Mouse (Mus musculus) kidney, adult 2 months (tissue): ENCODE results near the gene Slc5a1. TPM values are rescaled to one million over a fixed set of nuclear protein-coding genes. Genes with fewer than 3 reads are reported as not detected.
A peak's percentile ranks its signal among the peaks of the same experiment; 100 is the strongest.

Experiments
- DNase-seq: peaks from one replicate; pipeline ENCODE4 v3.0.0; 2021
- H3K27ac ChIP-seq: fragments of 200-500 bp; 2 replicates; pipeline ENCODE4 v1.5.1; 2012; ENCODE audit warnings: low read depth, low read length, control low read depth, inconsistent platforms; ENCODE audit not compliant: insufficient read depth
- H3K27me3 ChIP-seq: fragments of 200-500 bp; replicated peaks from 2 replicates; pipeline ENCODE4 v1.6.1; 2012; ENCODE audit warnings: mild to moderate bottlenecking, moderate library complexity, low read length, inconsistent platforms; ENCODE audit not compliant: control insufficient read depth, insufficient read depth
- H3K36me3 ChIP-seq: fragments of 200-500 bp; 2 replicates; pipeline ENCODE4 v1.6.1; 2012; ENCODE audit warnings: mild to moderate bottlenecking, moderate library complexity, low read length, inconsistent platforms; ENCODE audit not compliant: control insufficient read depth, insufficient read depth
- H3K4me1 ChIP-seq: fragments of 200-500 bp; 2 replicates; pipeline ENCODE4 v1.6.1; 2011; ENCODE audit warnings: low read length; ENCODE audit not compliant: control insufficient read depth, insufficient read depth
- H3K4me3 ChIP-seq: fragments of 200-500 bp; 2 replicates; pipeline ENCODE4 v1.5.1; 2011; ENCODE audit warnings: mild to moderate bottlenecking, low read depth, low read length, control low read depth; ENCODE audit not compliant: insufficient read depth
- CTCF ChIP-seq: fragments of 200-500 bp; conservative IDR thresholded peaks from 2 replicates; pipeline ENCODE4 v1.5.1; 2011; ENCODE audit warnings: low read depth, mild to moderate bottlenecking, control low read depth, low read length, moderate library complexity, mixed read lengths; ENCODE audit not compliant: insufficient read depth, insufficient read length
- POLR2A ChIP-seq: fragments of 200-500 bp; IDR thresholded peaks from one replicate; pipeline ENCODE4 v1.6.1; 2011; ENCODE audit warnings: low read depth, low read length, control low read depth
- WGBS: fragments of 180-500 bp; shearing (Covaris S2); methylation state at CpG from one replicate; pipeline ENCODE4 v1.1.7; 2018; 5-methylcytosine and 5-hydroxymethylcytosine counted together
- polyA plus RNA-seq: library from polyadenylated mRNA; depleted of rRNA; stranded (reverse); fragments of >200 nt; gene quantifications from 2 replicates; pipeline ENCODE4 v1.2.3, GENCODE M21; 2012; rRNA removed

Slc5a1 gene
- polyA plus RNA-seq = 31.2 and 40.0 TPM in 2 replicates

GRCm38 (mm10) chr5:33104025-33104481, at the start of gene Slc5a1:
TSS of gene Slc5a1 (plus strand) at chr5:33104219.
- H3K27ac ChIP-seq = peak within 1 kb of the TSS; percentile 7; the same call in 1 of the 2 replicates
- peak within 1 kb of the TSS; percentile 46 for H3K4me3 ChIP-seq
- DNase-seq = peak; percentile 68

GRCm38 (mm10) chr5:33056126-33056765, 47.8 kb upstream of the Slc5a1 start:
- H3K27me3 ChIP-seq = no peaks in the 10 kb centered on the region
- no peaks in the 10 kb centered on the region for H3K36me3 ChIP-seq
- DNase-seq = peak; percentile 94
- 40% methylated on average over 10 of the region's 10 CpGs for WGBS
- H3K4me3 ChIP-seq = no peak overlapping the region
- no peak for TF ChIP-seq POLR2A
- TF ChIP-seq CTCF = no peak
- peaks cover 7% of the 10 kb centered on the region; the same call in 1 of the 2 replicates for H3K4me1 ChIP-seq
- H3K27ac ChIP-seq = peak overlapping the region; percentile 93

More at GRCm38 (mm10) chr5:33104025-33104481, at the start of gene Slc5a1:
- TF ChIP-seq POLR2A = no peak
- no peak for TF ChIP-seq CTCF
- Histone ChIP-seq H3K27me3 (no peaks in the 10 kb centered on the region), H3K36me3 (no peaks in the 10 kb centered on the region), H3K4me1 (peaks cover 2% of the 10 kb centered on the region; the same call in 1 of the 2 replicates)
- WGBS = 11% methylated on average over 25 of the region's 25 CpGs

- TF ChIP-seq POLR2A (no peak), CTCF (no peak)
- H3K4me1 ChIP-seq = no peaks in the 10 kb centered on the region
- no peak overlapping the region for H3K4me3 ChIP-seq
- no peaks in the 10 kb centered on the region for H3K36me3 ChIP-seq
- no peaks in the 10 kb centered on the region for H3K27me3 ChIP-seq
- H3K27ac ChIP-seq = no peak overlapping the region
- DNase-seq = no peak
These were observed 33.9 kb upstream of the Slc5a1 start for GRCm38 (mm10) chr5:33070071-33070470.

GRCm38 (mm10) chr5:33076490-33077191, 27.4 kb upstream of the Slc5a1 start:
- H3K4me3 ChIP-seq = no peak overlapping the region
- H3K4me1 ChIP-seq = no peaks in the 10 kb centered on the region
- H3K27me3 ChIP-seq = no peaks in the 10 kb centered on the region
- TF ChIP-seq CTCF = no peak
- TF ChIP-seq POLR2A = no peak
- 53% methylated on average over 6 of the region's 6 CpGs for WGBS
- no peak for DNase-seq
- H3K27ac ChIP-seq = no peak overlapping the region
- no peaks in the 10 kb centered on the region for H3K36me3 ChIP-seq

GRCm38 (mm10) chr5:33082896-33083295, 21.1 kb upstream of the Slc5a1 start:
- no peaks in the 10 kb centered on the region for H3K27me3 ChIP-seq
- no peak overlapping the region for H3K27ac ChIP-seq
- no peaks in the 10 kb centered on the region for H3K4me1 ChIP-seq
- no peak for TF ChIP-seq POLR2A
- TF ChIP-seq CTCF = no peak
- H3K36me3 ChIP-seq = no peaks in the 10 kb centered on the region
- DNase-seq = no peak
- no peak overlapping the region for H3K4me3 ChIP-seq
- 80% methylated on average over 1 of the region's 1 CpGs for WGBS

- 88% methylated on average over 5 of the region's 5 CpGs for WGBS
- TF ChIP-seq CTCF (no peak), POLR2A (no peak)
- Histone ChIP-seq H3K27ac (no peak overlapping the region), H3K27me3 (no peaks in the 10 kb centered on the region), H3K4me1 (no peaks in the 10 kb centered on the region), H3K4me3 (no peak overlapping the region), H3K36me3 (no peaks in the 10 kb centered on the region)
- no peak for DNase-seq
These were observed 19.4 kb upstream of the Slc5a1 start for GRCm38 (mm10) chr5:33084599-33084998.

- Histone ChIP-seq H3K4me3 (no peak overlapping the region), H3K36me3 (no peaks in the 10 kb centered on the region), H3K4me1 (no peaks in the 10 kb centered on the region), H3K27me3 (no peaks in the 10 kb centered on the region), H3K27ac (no peak overlapping the region)
- peak; percentile 73 for DNase-seq
- 60% methylated on average over 6 of the region's 6 CpGs for WGBS
- no peak for TF ChIP-seq CTCF
- TF ChIP-seq POLR2A = no peak
These were observed 12.7 kb upstream of the Slc5a1 start for GRCm38 (mm10) chr5:33091342-33091741.
